Mouse (Mus musculus) heart, embryonic 14.5 days (tissue): ENCODE data around the gene Miip. TPM values are rescaled to one million over a fixed set of nuclear protein-coding genes. Genes with fewer than 3 reads are reported as not detected.

Source experiments
- ATAC-seq: fragments of 200-750 bp; cut with Nextera tagmentation; 2 replicates; pipeline ENCODE4 v1.8.0; 2017; ENCODE audit warnings: low read depth, moderate TSS enrichment; ENCODE audit not compliant: insufficient number of reproducible peaks, insufficient read depth, low FRiP score
- H3K27ac ChIP-seq, 2 experiments: fragments of 200-500 bp in 1 of 2; fragments of 300-500 bp in 1 of 2; sonication (generic) in 1 of 2; replicated peaks in 1 of 2; 2 replicates each; pipeline ENCODE4 v1.5.1; 2012 to 2014; ENCODE audit warnings: low read depth in 2 of 2, low read length in 2 of 2, control low read depth in 1 of 2, mild to moderate bottlenecking in 1 of 2, mixed read lengths in 1 of 2; ENCODE audit not compliant: control insufficient read depth in 1 of 2, insufficient read depth in 1 of 2
- H3K27me3 ChIP-seq: fragments of 300-500 bp; sonication (generic); 2 replicates; pipeline ENCODE4 v1.6.1; 2014; ENCODE audit warnings: mild to moderate bottlenecking, low read length, control low read depth; ENCODE audit not compliant: control insufficient read depth, insufficient read depth
- H3K36me3 ChIP-seq: fragments of 300-500 bp; sonication (generic); 2 replicates; pipeline ENCODE4 v1.6.1; 2014; ENCODE audit warnings: mild to moderate bottlenecking, control low read depth, low read length, mixed read lengths; ENCODE audit not compliant: control insufficient read depth, insufficient read depth
- H3K4me1 ChIP-seq, 2 experiments: fragments of 200-500 bp in 1 of 2; fragments of 300-500 bp in 1 of 2; sonication (generic) in 1 of 2; 2 replicates each; pipeline ENCODE4 v1.6.1; 2012 to 2014; ENCODE audit warnings: low read length in 2 of 2, control low read depth in 1 of 2, mixed read lengths in 1 of 2; ENCODE audit not compliant: control insufficient read depth in 2 of 2, insufficient read depth in 2 of 2
- H3K4me2 ChIP-seq: fragments of 300-500 bp; sonication (generic); 2 replicates; pipeline ENCODE4 v1.6.1; 2014; ENCODE audit warnings: mild to moderate bottlenecking, low read length
- H3K4me3 ChIP-seq, 2 experiments: fragments of 200-500 bp in 1 of 2; fragments of 300-500 bp in 1 of 2; sonication (generic) in 1 of 2; 2 replicates each; pipeline ENCODE4 v1.5.1; 2012 to 2014; ENCODE audit warnings: low read length in 2 of 2, mild to moderate bottlenecking in 2 of 2, control low read depth in 1 of 2, low read depth in 1 of 2, moderate library complexity in 1 of 2; ENCODE audit not compliant: control insufficient read depth in 1 of 2, insufficient read depth in 1 of 2
- H3K9ac ChIP-seq: fragments of 300-500 bp; sonication (generic); 2 replicates; pipeline ENCODE4 v1.6.1; 2014; ENCODE audit warnings: mild to moderate bottlenecking, low read length
- H3K9me3 ChIP-seq: fragments of 300-500 bp; sonication (generic); 2 replicates; pipeline ENCODE4 v1.6.1; 2016; ENCODE audit warnings: low read length, control low read depth; ENCODE audit not compliant: control insufficient read depth
- WGBS: fragments of 180-500 bp; shearing (Covaris S2); extraction: QIAGEN DNeasy Blood & Tissue Kit; methylation state at CpG from one replicate; pipeline ENCODE4 v1.1.7; 2014; 5-methylcytosine and 5-hydroxymethylcytosine counted together
- polyA plus RNA-seq: library from polyadenylated mRNA; unstranded; fragments of >200 nt; fragmentation: Nextera tagmentation; extraction: Ambion mirVana; gene quantifications from 2 replicates; pipeline ENCODE4 v1.2.1, GENCODE M21; 2014

Miip gene
- polyA plus RNA-seq, result 18.9 and 23.0 TPM in 2 replicates

GRCm38 (mm10) chr4:147868450-147869031, at the start of gene Miip, which contains the start of gene Fv1:
Gene Miip (minus strand): TSS chr4:147868816.
Gene Fv1 (plus strand): TSS chr4:147868979.
- under 1% methylated on average over 30 of the region's 30 CpGs for WGBS

DNA sequence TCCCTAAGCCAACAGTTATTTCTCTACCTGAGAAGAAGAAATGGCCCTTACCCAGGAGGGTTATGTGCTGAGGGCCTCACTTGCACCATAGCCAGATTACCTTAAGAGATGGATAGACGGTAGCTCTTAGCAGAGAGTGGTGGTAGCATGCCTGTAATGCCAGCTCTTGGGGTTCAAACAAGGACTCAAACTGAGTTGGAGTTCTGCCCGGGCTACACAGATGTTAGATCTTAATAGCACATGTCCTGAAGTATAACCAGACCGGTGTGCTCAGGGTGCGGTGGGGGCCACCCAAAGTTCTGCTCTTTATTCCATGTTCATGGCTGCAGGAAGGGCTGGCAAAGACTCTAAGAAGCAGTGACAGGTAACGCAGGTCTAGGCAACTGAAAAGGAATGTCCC, 40.9 kb upstream of the Miip start:
- ATAC-seq, result no peak
- H3K9ac ChIP-seq, result no peak overlapping the region
- WGBS, result 82% methylated on average over 5 of the region's 5 CpGs
- H3K36me3 ChIP-seq, result peaks cover 52% of the 10 kb centered on the region
- H3K27ac ChIP-seq, result no peak overlapping the region
- H3K9me3 ChIP-seq, result no peaks in the 10 kb centered on the region
- H3K4me2 ChIP-seq, result no peak overlapping the region
- peaks cover 3% of the 10 kb centered on the region in 2 experiments; a peak in 3 of 4 replicates for H3K4me1 ChIP-seq
- H3K4me3 ChIP-seq, result no peak overlapping the region
- no peaks in the 10 kb centered on the region for H3K27me3 ChIP-seq

More at GRCm38 (mm10) chr4:147868450-147869031, at the start of gene Miip, which contains the start of gene Fv1:
- H3K4me1 ChIP-seq, result peaks cover 8 to 22% of the 10 kb centered on the region in 2 experiments
- H3K4me3 ChIP-seq, result peak within 1 kb of the TSS; percentile 77 to 98
- peak within 1 kb of the TSS; percentile 78 to 84 for H3K27ac ChIP-seq
- H3K4me2 ChIP-seq, result peak within 1 kb of the TSS; percentile 80
- peak within 1 kb of the TSS; percentile 78 for H3K9ac ChIP-seq
- H3K9me3 ChIP-seq, result no peaks in the 10 kb centered on the region
- H3K27me3 ChIP-seq, result no peaks in the 10 kb centered on the region
- peak; percentile 97 for ATAC-seq
- peaks cover 46% of the 10 kb centered on the region for H3K36me3 ChIP-seq

DNA sequence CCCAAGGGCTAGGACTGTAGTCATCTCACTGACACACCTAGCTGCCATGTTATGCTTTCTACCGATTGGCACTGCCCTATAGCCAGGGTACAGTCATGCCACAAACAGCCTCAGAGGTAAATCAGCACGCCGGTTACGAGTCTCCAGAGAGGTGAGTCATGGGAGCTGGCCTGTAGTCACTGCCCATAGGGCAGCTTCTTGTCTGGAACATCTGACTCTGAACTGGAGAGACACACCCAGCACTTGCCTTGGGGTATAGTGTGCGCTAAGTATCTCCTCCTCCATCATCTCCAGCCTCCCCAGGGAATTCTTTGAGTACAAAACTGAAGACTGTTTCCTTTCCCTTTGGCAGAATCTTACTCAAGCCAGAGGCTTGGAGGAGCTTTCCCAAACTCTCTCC, 37.6 kb upstream of the Miip start:
- Histone ChIP-seq H3K4me1 (peaks cover 12 to 19% of the 10 kb centered on the region in 2 experiments), H3K9ac (no peak overlapping the region), H3K27me3 (no peaks in the 10 kb centered on the region), H3K4me2 (no peak overlapping the region), H3K36me3 (peaks cover 43% of the 10 kb centered on the region), H3K9me3 (no peaks in the 10 kb centered on the region), H3K27ac (no peak overlapping the region), H3K4me3 (no peak overlapping the region)
- WGBS, result 80% methylated on average over 5 of the region's 5 CpGs
- no peak for ATAC-seq

DNA sequence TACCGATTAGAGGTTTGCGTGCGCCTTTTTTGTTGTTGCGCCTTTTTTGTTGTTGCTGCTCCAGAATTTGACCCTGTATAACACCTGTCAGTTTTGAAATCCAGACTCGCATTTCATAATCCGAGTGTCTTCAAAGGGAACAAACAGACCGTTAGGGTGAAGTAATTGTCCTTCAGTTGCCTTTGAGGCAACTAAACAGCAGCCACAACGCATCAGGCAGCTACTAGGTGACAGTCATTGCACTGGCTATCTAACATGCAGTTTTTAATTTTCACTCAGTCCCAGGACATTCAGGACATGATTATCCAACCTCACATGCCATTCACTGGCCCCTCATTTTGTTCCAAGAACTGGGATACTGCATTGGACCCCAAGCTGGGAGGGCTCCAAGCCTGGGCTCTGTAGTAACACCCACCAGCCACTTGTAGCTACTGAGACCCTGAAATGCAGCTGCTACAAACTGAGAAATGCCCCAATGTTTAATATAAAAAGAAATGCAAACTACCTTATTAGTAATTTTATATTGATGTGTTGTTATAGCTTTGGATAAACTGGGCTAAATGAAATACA, 36.6 kb upstream of the Miip start:
- Histone ChIP-seq H3K4me3 (peak overlapping the region; percentile 85 to 96), H3K4me2 (peak overlapping the region; percentile 78), H3K27me3 (no peaks in the 10 kb centered on the region), H3K27ac (peak overlapping the region; percentile 85 to 95), H3K36me3 (peaks cover 43% of the 10 kb centered on the region), H3K4me1 (peaks cover 17 to 30% of the 10 kb centered on the region in 2 experiments), H3K9me3 (no peaks in the 10 kb centered on the region), H3K9ac (peak overlapping the region; percentile 97)
- ATAC-seq, result no peak
- under 1% methylated on average over 8 of the region's 8 CpGs for WGBS

GRCm38 (mm10) chr4:147904313-147905089, 35.9 kb upstream of the Miip start, which contains the start of gene Mfn2:
Gene Mfn2 (minus strand): TSS chr4:147904704.
- Histone ChIP-seq H3K36me3 (peaks cover 43% of the 10 kb centered on the region), H3K27ac (peak within 1 kb of the TSS; percentile 95), H3K4me3 (peak within 1 kb of the TSS; percentile 85 to 96), H3K4me2 (peak within 1 kb of the TSS; percentile 78), H3K4me1 (peaks cover 22 to 34% of the 10 kb centered on the region in 2 experiments), H3K9me3 (no peaks in the 10 kb centered on the region), H3K9ac (peak within 1 kb of the TSS; percentile 97), H3K27me3 (no peaks in the 10 kb centered on the region)
- under 1% methylated on average over 58 of the region's 59 CpGs for WGBS
- ATAC-seq, result peak; percentile 93

DNA sequence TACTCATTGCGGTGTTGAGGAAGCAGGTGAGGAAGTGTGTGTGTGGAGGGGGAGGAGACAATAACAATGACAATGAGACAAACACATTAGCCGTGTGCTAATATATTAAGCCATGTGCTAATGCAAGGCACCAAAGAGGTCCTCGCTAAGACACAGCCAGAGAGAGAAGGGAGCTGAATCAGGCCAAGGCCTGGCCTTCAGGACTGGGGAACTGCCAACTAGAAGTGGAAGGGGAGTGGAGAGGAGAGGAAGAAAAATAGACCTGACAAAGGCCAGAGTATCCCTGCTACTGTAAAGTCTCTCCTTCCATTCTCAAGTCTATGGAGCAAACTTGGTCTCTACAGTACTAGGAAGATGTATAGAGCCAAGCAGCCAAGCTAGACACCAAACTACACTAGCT, 35.0 kb upstream of the Miip start:
- WGBS, result 62% methylated on average over 3 of the region's 3 CpGs
- Histone ChIP-seq H3K4me1 (peaks cover 24 to 34% of the 10 kb centered on the region in 2 experiments), H3K36me3 (peaks cover 50% of the 10 kb centered on the region), H3K9me3 (no peaks in the 10 kb centered on the region), H3K27ac (peak overlapping the region; percentile 95; a peak in 2 of 4 replicates), H3K27me3 (no peaks in the 10 kb centered on the region), H3K9ac (peak overlapping the region; percentile 97), H3K4me3 (peak overlapping the region; percentile 85 to 96; a peak in 3 of 4 replicates), H3K4me2 (peak overlapping the region; percentile 78)
- no peak for ATAC-seq

DNA sequence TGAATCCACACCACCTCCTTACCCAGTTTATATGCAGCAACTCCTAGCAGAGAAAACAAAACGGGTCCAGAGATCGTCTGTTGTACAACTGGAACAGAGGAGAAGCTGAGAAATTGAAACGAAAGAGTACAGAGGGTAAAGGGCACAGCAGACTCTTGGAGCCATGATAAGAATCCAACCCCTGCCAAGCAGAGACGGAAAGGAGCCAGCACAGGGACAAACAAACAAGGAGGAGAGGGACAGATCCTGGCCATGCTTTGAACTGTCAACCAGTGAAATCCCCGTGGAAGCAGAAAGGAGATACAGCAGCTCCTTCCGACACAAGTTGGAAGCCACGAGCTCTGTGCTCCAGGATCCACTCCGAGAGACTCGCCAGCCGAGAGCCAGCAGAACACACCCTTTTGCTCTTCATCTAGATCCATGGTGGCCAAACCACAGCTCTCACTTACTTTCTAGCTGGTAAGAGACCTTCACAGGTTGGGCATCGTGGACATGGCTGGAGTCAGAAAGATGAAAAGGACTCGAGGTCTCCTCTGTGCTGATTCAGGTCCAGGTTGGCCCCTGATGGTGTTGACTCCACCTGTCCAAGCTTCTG, 34.4 kb upstream of the Miip start:
- no peak for ATAC-seq
- Histone ChIP-seq H3K9ac (peak overlapping the region; percentile 97; the same call in 1 of the 2 replicates), H3K27me3 (no peaks in the 10 kb centered on the region), H3K27ac (no peak overlapping the region), H3K4me1 (peaks cover 28 to 39% of the 10 kb centered on the region in 2 experiments), H3K4me2 (peak overlapping the region; percentile 78), H3K36me3 (peaks cover 53% of the 10 kb centered on the region), H3K4me3 (peak overlapping the region; percentile 85 to 96; a peak in 2 of 4 replicates), H3K9me3 (no peaks in the 10 kb centered on the region)
- 86% methylated on average over 12 of the region's 12 CpGs for WGBS
